Mouse (Mus musculus): ENCODE data around the gene Trp53inp2. TPM values are rescaled to one million over a fixed set of nuclear protein-coding genes. Genes with fewer than 3 reads are reported as not detected.

Trp53inp2 gene
- polyA plus RNA-seq (2014; fragmentation: Illumina TruSeq; extraction: RNeasy Lipid Tissue Mini Kit (QIAGEN cat#74804); ENCODE audit: low replicate concordance), result 79.7 TPM

DNA sequence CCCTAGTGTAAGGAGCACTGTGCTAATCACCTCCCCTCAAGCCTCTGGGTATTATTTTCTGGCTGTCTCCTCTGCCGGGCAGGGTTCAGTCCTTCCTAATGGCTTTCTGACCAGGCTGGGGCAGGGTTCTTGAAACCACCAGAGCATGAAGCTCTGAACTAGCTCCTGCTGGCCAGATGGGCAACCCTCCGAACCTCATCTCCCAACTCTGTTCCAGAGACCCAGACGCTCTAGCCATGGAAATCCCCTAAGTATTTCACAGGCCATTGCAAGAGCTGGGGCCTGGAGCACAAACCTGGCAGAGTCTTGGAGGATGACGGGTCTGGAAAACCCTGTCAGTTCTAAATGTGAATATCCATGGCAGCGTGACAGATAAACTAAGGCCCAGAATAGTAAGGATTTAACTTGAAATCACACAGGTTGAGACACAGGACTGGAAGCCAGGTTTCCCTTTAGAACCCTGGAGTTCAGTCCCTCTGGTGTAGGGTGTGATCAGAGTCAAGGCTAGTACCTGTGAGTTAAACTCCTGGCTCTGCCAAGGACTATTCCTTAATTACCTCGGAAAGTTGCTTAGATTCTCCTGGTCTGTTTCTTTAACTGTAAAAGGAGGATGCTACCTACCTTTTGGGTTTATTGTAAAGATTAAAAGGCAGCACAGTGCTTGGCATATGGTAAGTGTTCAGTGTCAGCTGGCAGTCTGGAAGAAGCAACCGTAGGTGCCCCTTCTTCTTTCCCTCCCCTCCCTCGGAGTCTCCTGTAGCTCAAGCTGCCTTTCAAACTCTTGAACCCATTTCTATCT, at the start of gene Trp53inp2:
Trp53inp2 (plus strand) TSS at position 799 of the 799 bp plus-strand sequence.

DNA sequence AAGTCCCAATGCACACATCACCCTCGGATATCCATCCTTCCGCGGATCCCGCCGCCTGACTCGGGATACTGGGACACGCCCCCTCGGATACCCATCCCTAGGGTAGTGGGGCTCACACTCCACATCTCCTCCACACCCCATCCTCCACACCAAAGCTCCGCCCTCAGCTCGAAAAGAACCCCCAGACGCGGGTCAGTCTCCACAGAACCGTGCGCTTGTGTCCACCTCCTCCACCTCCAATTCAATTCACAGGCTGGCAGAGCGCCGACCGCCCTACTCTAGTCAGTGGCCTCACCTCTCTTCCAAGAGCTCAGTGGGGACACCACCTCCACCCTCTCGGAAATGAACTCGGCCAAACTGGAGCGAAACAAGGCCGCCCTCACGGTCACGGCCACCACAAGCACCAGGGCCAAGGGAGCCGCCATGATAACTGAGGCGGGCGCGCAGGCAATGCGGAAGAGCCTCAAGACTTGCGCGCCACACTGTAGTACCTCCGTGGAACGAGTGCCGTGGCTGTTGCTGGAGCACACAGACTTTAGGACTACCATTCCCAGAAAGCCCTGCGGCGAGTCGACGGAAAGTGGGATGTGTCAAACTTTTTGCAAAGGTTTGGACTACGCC, 23.8 kb upstream of the Trp53inp2 start, which contains the start of gene Pigu:
Pigu (minus strand) TSS at position 460 of the 621 bp plus-strand sequence.

Other genes starting within 250 kb of the Trp53inp2 start
- 143 TPM for gene Itch, start 247.6 kb upstream of the Trp53inp2 start, polyA plus RNA-seq (2014; fragmentation: Illumina TruSeq; extraction: RNeasy Lipid Tissue Mini Kit (QIAGEN cat#74804); ENCODE audit: low replicate concordance)
- 206 TPM for gene Dynlrb1, start 144.5 kb upstream of the Trp53inp2 start, polyA plus RNA-seq (2014; fragmentation: Illumina TruSeq; extraction: RNeasy Lipid Tissue Mini Kit (QIAGEN cat#74804); ENCODE audit: low replicate concordance)
- not detected for gene Map1lc3a, start 104.8 kb upstream of the Trp53inp2 start, polyA plus RNA-seq (2014; fragmentation: Illumina TruSeq; extraction: RNeasy Lipid Tissue Mini Kit (QIAGEN cat#74804); ENCODE audit: low replicate concordance)
- 39.4 TPM for gene Pigu, start 23.6 kb upstream of the Trp53inp2 start, polyA plus RNA-seq (2014; fragmentation: Illumina TruSeq; extraction: RNeasy Lipid Tissue Mini Kit (QIAGEN cat#74804); ENCODE audit: low replicate concordance)
- 53.3 TPM for gene Ncoa6, start 92.8 kb downstream of the Trp53inp2 start, polyA plus RNA-seq (2014; fragmentation: Illumina TruSeq; extraction: RNeasy Lipid Tissue Mini Kit (QIAGEN cat#74804); ENCODE audit: low replicate concordance)
- 17.9 TPM for gene Acss2, start 136.9 kb downstream of the Trp53inp2 start, polyA plus RNA-seq (2014; fragmentation: Illumina TruSeq; extraction: RNeasy Lipid Tissue Mini Kit (QIAGEN cat#74804); ENCODE audit: low replicate concordance)
- not detected for gene Ggt7, start 137.2 kb downstream of the Trp53inp2 start, polyA plus RNA-seq (2014; fragmentation: Illumina TruSeq; extraction: RNeasy Lipid Tissue Mini Kit (QIAGEN cat#74804); ENCODE audit: low replicate concordance)
- gene Gss, start 211.8 kb downstream of the Trp53inp2 start, polyA plus RNA-seq (2014; fragmentation: Illumina TruSeq; extraction: RNeasy Lipid Tissue Mini Kit (QIAGEN cat#74804); ENCODE audit: low replicate concordance), result 6.2 TPM
- not detected for gene Myh7b, start 230.2 kb downstream of the Trp53inp2 start, polyA plus RNA-seq (2014; fragmentation: Illumina TruSeq; extraction: RNeasy Lipid Tissue Mini Kit (QIAGEN cat#74804); ENCODE audit: low replicate concordance)

Measured in small intestine, adult 10 weeks (tissue).